Mouse (Mus musculus) liver, adult 2 months (tissue): Measurements from ENCODE around the gene Cdc42se1. TPM values are rescaled to one million over a fixed set of nuclear protein-coding genes. Genes with fewer than 3 reads are reported as not detected.

Experiments
- DNase-seq: peaks from one replicate; pipeline ENCODE4 v3.0.0-alpha.2; 2011; ENCODE audit warnings: low read depth, low spot score; ENCODE audit errors: extremely low read depth
- H3K27ac ChIP-seq: fragments of 200-500 bp; replicated peaks from 2 replicates; pipeline ENCODE4 v1.5.1; 2012; ENCODE audit warnings: low read depth, mild to moderate bottlenecking, control low read depth, inconsistent platforms, low read length; ENCODE audit not compliant: insufficient read depth
- H3K27me3 ChIP-seq: fragments of 200-500 bp; 2 replicates; pipeline ENCODE4 v1.6.1; 2012; ENCODE audit warnings: mild to moderate bottlenecking, moderate library complexity, low read length, inconsistent platforms; ENCODE audit not compliant: control insufficient read depth, insufficient read depth
- H3K36me3 ChIP-seq: fragments of 200-500 bp; 2 replicates; pipeline ENCODE4 v1.6.1; 2012; ENCODE audit warnings: low read length, inconsistent platforms; ENCODE audit not compliant: control insufficient read depth, insufficient read depth
- H3K4me1 ChIP-seq: fragments of 200-500 bp; 2 replicates; pipeline ENCODE4 v1.6.1; 2011; ENCODE audit warnings: low read length; ENCODE audit not compliant: control insufficient read depth, insufficient read depth
- H3K4me3 ChIP-seq: fragments of 200-500 bp; 2 replicates; pipeline ENCODE4 v1.5.1; 2011; ENCODE audit warnings: low read depth, mild to moderate bottlenecking, control low read depth, low read length, moderate library complexity; ENCODE audit not compliant: insufficient read depth
- H3K79me2 ChIP-seq: fragments of 200-500 bp; 2 replicates; pipeline ENCODE4 v1.6.1; 2012; ENCODE audit warnings: inconsistent platforms, mild to moderate bottlenecking, low read length, moderate library complexity; ENCODE audit not compliant: control insufficient read depth, insufficient read depth
- H3K9ac ChIP-seq: fragments of 200-500 bp; 2 replicates; pipeline ENCODE4 v1.6.1; 2012; ENCODE audit warnings: low read depth, mild to moderate bottlenecking, control low read depth, inconsistent platforms, low read length
- CTCF ChIP-seq: fragments of 200-500 bp; IDR thresholded peaks from 2 replicates; pipeline ENCODE4 v1.5.1; 2011; ENCODE audit warnings: low read depth, low read length, control low read depth
- POLR2A ChIP-seq: fragments of 200-500 bp; IDR thresholded peaks from 2 replicates; pipeline ENCODE4 v1.6.1; 2011; ENCODE audit warnings: low read length, control low read depth; ENCODE audit not compliant: insufficient read depth; ENCODE audit errors: extremely low read depth
- WGBS: fragments of 180-500 bp; shearing (Covaris S2); methylation state at CpG from one replicate; pipeline ENCODE4 v1.1.7; 2018; 5-methylcytosine and 5-hydroxymethylcytosine counted together
- polyA plus RNA-seq: library from polyadenylated mRNA; depleted of rRNA; stranded (reverse); fragments of >200 nt; gene quantifications from 2 replicates; pipeline ENCODE4 v1.2.3, GENCODE M21; 2012
- total RNA-seq: library from RNA; depleted of rRNA; stranded (reverse); fragments of >200 nt; gene quantifications from 2 replicates; pipeline ENCODE4 v1.2.3, GENCODE M21; 2014

The Cdc42se1 gene
- total and polyA plus RNA-seq, 2 experiments = 8.9 to 13.1 TPM

DNA sequence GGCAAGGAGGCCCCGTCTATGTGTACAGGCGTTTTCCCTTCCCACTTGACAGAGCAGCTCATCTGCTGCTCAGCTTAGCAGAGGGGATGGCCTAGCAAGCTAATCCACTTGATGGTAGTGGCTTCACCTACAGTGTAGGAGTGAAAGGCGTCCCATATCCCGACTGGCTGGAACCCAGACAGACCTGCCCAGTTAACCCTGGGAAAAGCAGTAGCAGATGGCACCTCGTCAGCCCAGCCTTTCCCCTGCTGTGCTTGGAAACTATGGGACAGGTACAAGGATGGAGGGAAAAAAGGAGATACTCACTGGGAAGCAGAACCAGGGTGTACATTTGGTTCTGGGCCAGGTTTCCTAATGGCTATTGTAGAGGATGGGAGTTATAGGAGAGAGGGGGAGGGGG is 21.8 kb downstream of the Cdc42se1 start:
- Histone ChIP-seq H3K9ac (no peak overlapping the region), H3K27me3 (no peaks in the 10 kb centered on the region), H3K36me3 (peaks cover 3% of the 10 kb centered on the region; the same call in 1 of the 2 replicates), H3K4me3 (no peak overlapping the region), H3K27ac (no peak overlapping the region), H3K79me2 (no peaks in the 10 kb centered on the region), H3K4me1 (no peaks in the 10 kb centered on the region)
- no peak for DNase-seq
- no peak for TF ChIP-seq POLR2A
- 91% methylated on average over 5 of the region's 5 CpGs for WGBS

DNA sequence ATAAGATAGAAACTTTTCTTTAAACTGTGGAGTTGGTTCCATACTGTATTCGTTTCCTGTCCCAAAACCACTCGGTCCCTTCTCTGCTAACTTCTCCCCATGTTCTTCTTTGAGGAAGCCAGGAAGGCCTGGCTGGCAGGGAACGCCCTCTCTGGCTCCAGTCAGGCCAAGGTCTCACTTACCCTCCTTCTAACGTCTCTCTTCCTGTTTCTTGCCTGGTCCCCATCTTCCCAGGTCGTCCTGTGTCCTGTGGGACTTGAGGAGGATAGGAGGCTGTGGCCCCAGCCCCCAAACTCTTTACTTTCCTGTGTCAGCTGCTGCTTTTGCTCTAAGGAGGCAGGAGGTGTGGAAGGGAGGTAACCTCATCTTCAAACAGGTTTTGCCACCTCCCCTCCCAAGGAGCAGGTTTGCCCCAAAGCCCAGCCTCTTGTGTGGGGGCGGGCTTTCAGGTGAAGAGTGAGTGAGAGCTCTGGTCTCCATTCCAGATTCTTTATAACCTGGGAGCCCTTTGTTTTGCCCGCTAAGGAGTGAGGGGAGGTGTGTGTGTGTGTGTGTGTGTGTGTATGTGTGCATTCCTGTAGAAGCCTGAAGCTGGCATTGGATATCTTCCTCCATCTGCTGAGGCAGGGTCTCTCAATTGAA is 22.4 kb downstream of the Cdc42se1 start, which contains the start of gene Bnipl:
Bnipl (minus strand) TSS at position 411 of the 642 bp plus-strand sequence.
- Histone ChIP-seq H3K9ac (no peak within 1 kb of the TSS), H3K4me1 (no peaks in the 10 kb centered on the region), H3K4me3 (no peak within 1 kb of the TSS), H3K27me3 (no peaks in the 10 kb centered on the region), H3K79me2 (no peaks in the 10 kb centered on the region), H3K36me3 (peaks cover 4% of the 10 kb centered on the region; the same call in 1 of the 2 replicates), H3K27ac (no peak within 1 kb of the TSS)
- WGBS = 80% methylated on average over 7 of the region's 7 CpGs
- TF ChIP-seq POLR2A (no peak), CTCF (no peak)
- no peak for DNase-seq

DNA sequence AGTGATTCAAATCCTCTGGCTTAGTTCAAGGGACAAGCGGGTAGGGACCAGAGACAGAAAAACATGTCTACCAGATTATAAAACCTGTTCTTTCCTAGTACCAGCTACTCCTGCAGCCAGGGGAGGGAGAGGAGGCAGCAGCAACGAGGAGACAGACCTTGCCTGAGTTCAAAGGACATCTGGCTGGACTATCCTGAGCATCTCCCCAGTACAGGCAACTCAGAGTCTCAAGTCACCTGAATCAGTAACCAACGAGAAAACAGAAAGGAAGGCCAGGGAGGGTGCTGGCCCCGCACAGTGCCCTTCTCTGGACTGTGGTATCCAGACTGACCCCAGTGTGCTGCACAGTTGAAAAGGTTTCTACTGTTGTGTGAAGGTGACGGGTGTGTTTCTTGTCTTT is 28.4 kb downstream of the Cdc42se1 start:
- Histone ChIP-seq H3K79me2 (no peaks in the 10 kb centered on the region), H3K4me1 (no peaks in the 10 kb centered on the region), H3K4me3 (no peak overlapping the region), H3K27ac (no peak overlapping the region), H3K36me3 (peaks cover 40% of the 10 kb centered on the region), H3K9ac (no peak overlapping the region), H3K27me3 (no peaks in the 10 kb centered on the region)
- no peak for DNase-seq
- WGBS = 82% methylated on average over 5 of the region's 5 CpGs
- TF ChIP-seq POLR2A = no peak
- no peak for TF ChIP-seq CTCF

DNA sequence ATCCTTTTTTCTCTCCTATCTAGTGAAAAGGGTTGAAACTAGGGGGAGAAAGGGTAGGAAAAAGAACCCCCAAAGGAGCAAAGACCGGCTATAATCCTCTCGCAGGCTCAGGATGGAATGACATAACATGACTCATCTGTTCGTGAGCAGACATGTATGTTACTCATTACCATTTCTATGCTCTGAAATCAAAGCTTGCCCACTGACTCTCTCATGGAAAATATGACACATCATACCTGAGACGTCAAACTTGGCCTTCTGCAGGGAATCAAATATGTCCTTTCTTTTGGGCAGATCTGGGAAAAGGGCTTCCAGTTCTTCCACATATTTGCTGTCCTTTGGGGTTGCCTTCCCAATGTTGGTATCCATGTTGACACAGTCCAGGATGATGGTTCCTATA is 33.4 kb downstream of the Cdc42se1 start:
- peaks cover 38% of the 10 kb centered on the region for H3K36me3 ChIP-seq
- H3K4me1 ChIP-seq = peaks cover 7% of the 10 kb centered on the region
- no peak overlapping the region for H3K27ac ChIP-seq
- H3K79me2 ChIP-seq = no peaks in the 10 kb centered on the region
- no peak for TF ChIP-seq POLR2A
- TF ChIP-seq CTCF = no peak
- H3K9ac ChIP-seq = no peak overlapping the region
- H3K4me3 ChIP-seq = no peak overlapping the region
- H3K27me3 ChIP-seq = no peaks in the 10 kb centered on the region
- WGBS = 94% methylated on average over 4 of the region's 4 CpGs
- no peak for DNase-seq

DNA sequence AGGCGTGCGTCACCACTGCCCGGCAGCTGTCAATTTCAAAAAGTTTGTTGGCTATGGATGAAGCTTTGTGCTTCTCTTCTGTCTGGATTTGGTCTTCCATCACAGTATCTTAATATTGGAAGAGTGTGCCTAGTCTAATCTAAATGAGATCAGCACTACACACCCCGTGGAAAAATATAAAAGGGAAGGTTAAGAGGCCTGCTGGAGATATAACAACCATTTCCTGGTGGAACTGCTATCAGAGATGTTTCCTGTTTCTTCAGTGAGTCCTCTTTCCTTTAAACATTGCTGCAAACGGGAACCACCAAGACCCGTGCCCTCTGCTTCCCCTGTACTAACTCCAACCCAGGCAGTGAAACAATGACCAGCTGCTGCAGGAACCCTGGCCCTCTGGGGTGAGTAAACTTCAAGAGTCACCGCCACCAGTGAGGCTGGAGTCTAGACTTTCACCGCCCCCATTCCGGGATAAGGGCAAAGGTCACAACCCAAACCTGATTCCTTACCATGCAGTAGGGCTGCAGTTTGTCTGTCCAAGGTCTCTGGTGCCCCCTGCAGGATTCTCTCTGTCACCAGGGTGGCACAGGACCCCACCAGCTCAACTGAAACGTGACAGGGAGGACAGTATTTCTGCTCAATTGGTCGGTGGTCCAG is 34.7 kb downstream of the Cdc42se1 start:
- Histone ChIP-seq H3K9ac (peak overlapping the region; percentile 22), H3K36me3 (peaks cover 29% of the 10 kb centered on the region), H3K27ac (peak overlapping the region; percentile 48), H3K79me2 (no peaks in the 10 kb centered on the region), H3K27me3 (no peaks in the 10 kb centered on the region), H3K4me3 (no peak overlapping the region), H3K4me1 (peaks cover 10% of the 10 kb centered on the region)
- 30% methylated on average over 11 of the region's 11 CpGs for WGBS
- DNase-seq = peak; percentile 87
- TF ChIP-seq CTCF = peak; percentile 87
- TF ChIP-seq POLR2A = no peak

DNA sequence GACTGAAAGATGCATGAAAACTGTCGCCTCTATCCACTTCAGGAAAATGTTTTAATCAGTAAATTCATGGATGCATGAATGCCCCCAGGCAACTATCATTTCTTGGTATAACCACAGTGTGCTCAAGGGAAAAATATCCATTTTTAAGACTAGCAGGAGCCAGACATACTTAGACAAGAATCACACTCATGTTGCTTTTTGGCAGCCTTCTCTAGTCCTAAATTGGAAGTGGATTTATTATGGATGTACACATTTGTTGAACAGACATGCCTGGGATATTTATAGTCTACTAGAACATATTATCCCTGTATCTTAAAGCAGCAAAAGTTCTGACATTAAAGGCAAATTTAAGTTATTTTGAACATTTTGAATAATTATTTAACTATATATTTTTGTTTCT is 36.2 kb downstream of the Cdc42se1 start:
- Histone ChIP-seq H3K4me1 (peaks cover 10% of the 10 kb centered on the region), H3K4me3 (no peak overlapping the region), H3K79me2 (no peaks in the 10 kb centered on the region), H3K27me3 (no peaks in the 10 kb centered on the region), H3K27ac (no peak overlapping the region), H3K36me3 (peaks cover 19% of the 10 kb centered on the region), H3K9ac (no peak overlapping the region)
- TF ChIP-seq POLR2A = no peak
- no peak for TF ChIP-seq CTCF
- DNase-seq = no peak
- WGBS = 89% methylated on average over 1 of the region's 1 CpGs
